Mouse (Mus musculus) liver, adult 2 months (tissue): Measurements from ENCODE around the gene Skap1.

Experiments used
- CTCF ChIP-seq: fragments of 200-500 bp; IDR thresholded peaks from 2 replicates; pipeline ENCODE4 v1.5.1; 2011; ENCODE audit warnings: low read depth, low read length, control low read depth
- POLR2A ChIP-seq: fragments of 200-500 bp; IDR thresholded peaks from 2 replicates; pipeline ENCODE4 v1.6.1; 2011; ENCODE audit warnings: low read length, control low read depth; ENCODE audit not compliant: insufficient read depth; ENCODE audit errors: extremely low read depth

DNA sequence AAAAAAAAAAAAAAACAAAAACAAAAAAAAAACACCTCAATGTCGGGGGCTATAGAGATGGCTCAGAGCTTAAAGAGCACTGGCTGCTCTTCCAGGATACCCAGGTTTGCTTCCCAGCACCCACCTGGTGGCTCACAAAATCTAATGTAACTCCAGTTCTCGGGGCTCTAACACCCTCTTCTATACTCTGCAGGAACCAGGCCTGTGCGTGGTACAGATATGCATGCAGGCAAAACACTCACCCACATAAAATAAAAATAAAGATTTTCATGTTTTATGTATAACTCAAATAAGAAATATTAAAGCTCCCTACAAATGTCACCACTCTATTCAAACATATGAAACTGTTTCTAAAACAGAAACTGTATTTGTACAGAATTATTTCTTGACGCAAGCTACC is 214.6 kb downstream of the Skap1 start:
- TF ChIP-seq CTCF: no peak
- no peak for TF ChIP-seq POLR2A
